Mouse (Mus musculus) embryo, embryonic 9.5 days (tissue): ENCODE data around the gene Fnbp4.
A peak's percentile ranks its signal among the peaks of the same experiment; 100 is the strongest.

Experiments used
- DNase-seq: peaks from one replicate; pipeline ENCODE4 v3.0.0-alpha.2; 2017; ENCODE audit errors: extremely low spot score

Fnbp4 gene

GRCm38 (mm10) chr2:90745053-90745678 is at the start of gene Fnbp4:
TSS of gene Fnbp4 (plus strand) at chr2:90745370.
- DNase-seq = peak; percentile 97

GRCm38 (mm10) chr2:90700943-90701342 is 44.2 kb upstream of the Fnbp4 start:
- no peak for DNase-seq

- no peak for DNase-seq
Measured at GRCm38 (mm10) chr2:90708548-90708947, 36.6 kb upstream of the Fnbp4 start.

GRCm38 (mm10) chr2:90715555-90716092 is 29.5 kb upstream of the Fnbp4 start:
- DNase-seq = no peak

GRCm38 (mm10) chr2:90717366-90717765 is 27.8 kb upstream of the Fnbp4 start:
- DNase-seq = no peak

- DNase-seq = no peak
Measured at GRCm38 (mm10) chr2:90717948-90718347, 27.2 kb upstream of the Fnbp4 start.

GRCm38 (mm10) chr2:90726818-90727217 is 18.4 kb upstream of the Fnbp4 start:
- DNase-seq = no peak

GRCm38 (mm10) chr2:90735326-90735725 is 9.8 kb upstream of the Fnbp4 start:
- no peak for DNase-seq

GRCm38 (mm10) chr2:90738801-90739200 is 6.4 kb upstream of the Fnbp4 start:
- no peak for DNase-seq

GRCm38 (mm10) chr2:90739327-90739726 is 5.8 kb upstream of the Fnbp4 start:
- DNase-seq = no peak

- DNase-seq = no peak
Measured at GRCm38 (mm10) chr2:90739921-90740320, 5.2 kb upstream of the Fnbp4 start.

- DNase-seq = peak; percentile 22
Measured at GRCm38 (mm10) chr2:90744285-90745052, 701 bp upstream of the Fnbp4 start.

GRCm38 (mm10) chr2:90745740-90746537 is 769 bp downstream of the Fnbp4 start:
- no peak for DNase-seq

GRCm38 (mm10) chr2:90746538-90746865 is 1.3 kb downstream of the Fnbp4 start:
- peak; percentile 9 for DNase-seq

GRCm38 (mm10) chr2:90747131-90747530 is 2.0 kb downstream of the Fnbp4 start:
- DNase-seq = no peak

- no peak for DNase-seq
Measured at GRCm38 (mm10) chr2:90749676-90750459, 4.7 kb downstream of the Fnbp4 start.

- no peak for DNase-seq
Measured at GRCm38 (mm10) chr2:90753565-90753964, 8.4 kb downstream of the Fnbp4 start.

GRCm38 (mm10) chr2:90754188-90754587 is 9.0 kb downstream of the Fnbp4 start:
- DNase-seq = no peak

- no peak for DNase-seq
Measured at GRCm38 (mm10) chr2:90765123-90765522, 20.0 kb downstream of the Fnbp4 start.

GRCm38 (mm10) chr2:90781323-90781722 is 36.2 kb downstream of the Fnbp4 start:
- peak; percentile 7 for DNase-seq

- DNase-seq = peak; percentile 6
Measured at GRCm38 (mm10) chr2:90781938-90782337, 36.8 kb downstream of the Fnbp4 start.

- DNase-seq = peak; percentile 47
Measured at GRCm38 (mm10) chr2:90782458-90782857, 37.3 kb downstream of the Fnbp4 start, which contains the start of gene Agbl2. TSS of gene Agbl2 (plus strand) at chr2:90782727.
